Mouse (Mus musculus): ENCODE measurements at regions not wholly inside any gene's neighbourhood (a gene's known extent, or its start where the extent isn't known, plus 50 kb on each side); places are given as distances from the start of the nearest gene placed in this dataset.

DNA sequence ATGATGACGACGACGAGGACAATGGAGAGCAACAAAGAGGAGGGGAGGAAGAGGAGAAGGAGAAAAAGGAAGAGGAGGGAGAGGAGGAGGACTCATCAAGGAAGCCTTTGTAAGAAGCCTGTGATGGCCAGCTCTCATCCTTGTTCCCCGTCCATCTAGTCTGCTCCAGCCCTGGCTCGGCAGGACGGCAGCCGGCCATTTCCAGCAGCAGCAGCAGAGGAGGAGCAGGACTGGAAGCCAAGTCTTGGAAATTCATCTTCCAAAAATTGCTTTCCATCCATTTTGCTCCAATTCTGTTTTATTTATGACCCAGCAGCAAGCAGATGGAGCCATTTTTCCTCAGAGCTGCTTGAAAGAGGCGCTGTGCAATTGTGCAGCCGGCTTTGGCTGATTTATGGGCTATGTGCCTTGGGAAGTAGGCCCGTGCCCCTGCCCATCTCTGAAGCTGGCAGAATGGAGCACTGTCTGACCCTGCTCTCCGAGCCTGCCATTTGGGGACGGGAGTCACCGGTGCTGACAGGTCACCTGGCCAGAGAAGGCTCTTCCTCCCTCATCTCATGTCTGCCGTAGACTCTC is 231.2 kb upstream of the N4bp1 start:
- no peak for DNase-seq (ENCODE audit: low read depth, low spot score)

- no peak for DNase-seq (ENCODE audit: low read depth, low spot score)
These were observed 227.3 kb upstream of the N4bp1 start for GRCm38 (mm10) chr8:87112355-87112754.

DNA sequence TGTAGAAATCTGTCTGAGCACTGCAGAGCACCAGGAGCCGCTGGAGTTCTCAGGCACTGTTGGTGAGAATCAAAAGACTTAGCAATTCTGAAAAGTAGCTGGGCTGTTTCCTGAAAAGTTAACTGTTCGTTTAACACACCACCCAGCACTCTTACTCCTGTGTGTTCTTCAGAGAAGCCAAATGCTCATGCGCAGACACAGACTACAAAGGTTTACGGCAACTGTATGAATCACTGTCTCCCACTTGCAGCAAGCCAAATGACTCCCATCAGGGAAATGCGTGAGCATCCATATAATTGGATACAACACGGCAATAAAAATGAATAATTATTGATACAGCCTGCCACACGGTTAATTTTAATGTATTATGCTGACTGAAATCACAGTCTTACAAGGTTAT is 220.0 kb upstream of the N4bp1 start:
- no peak for DNase-seq (ENCODE audit: low read depth, low spot score)

DNA sequence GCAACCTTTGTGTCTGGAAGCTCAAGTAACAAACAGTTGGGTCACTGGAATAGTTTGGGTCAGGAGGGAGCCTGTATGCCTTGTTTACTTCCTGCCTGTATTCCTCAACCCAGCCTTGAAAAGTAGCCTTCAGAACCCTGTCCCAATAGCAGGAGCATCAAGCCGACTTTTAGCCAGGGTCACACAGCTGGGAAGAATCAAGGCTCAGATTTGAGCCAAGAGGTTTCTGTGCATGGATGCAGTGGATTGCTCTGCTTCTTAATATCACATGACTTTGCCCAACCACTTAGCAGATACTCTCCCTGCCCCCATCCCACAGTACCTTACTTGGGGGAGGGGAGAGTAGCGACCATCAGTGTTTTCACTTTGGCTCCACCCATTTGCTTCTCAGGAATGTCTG is 210.2 kb upstream of the N4bp1 start:
- DNase-seq (ENCODE audit: low read depth, low spot score), result no peak

GRCm38 (mm10) chr8:87094685-87095084 is 209.6 kb upstream of the N4bp1 start:
- DNase-seq (ENCODE audit: low read depth, low spot score), result no peak

DNA sequence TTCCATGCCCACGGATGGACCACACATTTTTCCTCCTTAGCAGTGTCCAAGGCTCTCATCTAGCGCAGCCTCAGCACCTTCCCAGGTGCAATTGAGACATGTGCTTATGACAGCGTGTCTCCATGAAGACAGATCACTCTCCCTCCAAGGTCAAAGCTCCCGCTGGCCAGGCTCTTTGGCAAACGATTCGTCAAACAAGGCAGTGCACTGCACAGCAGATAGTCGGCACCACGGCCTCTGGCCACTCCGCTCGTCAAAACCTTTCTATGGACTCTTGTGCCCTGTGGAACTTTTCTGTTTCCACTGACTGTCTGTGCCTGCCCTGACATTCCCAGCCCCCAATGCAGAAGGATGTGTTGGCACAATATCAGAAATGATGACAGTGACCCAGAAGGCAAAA is 208.7 kb upstream of the N4bp1 start:
- no peak for DNase-seq (ENCODE audit: low read depth, low spot score)

DNA sequence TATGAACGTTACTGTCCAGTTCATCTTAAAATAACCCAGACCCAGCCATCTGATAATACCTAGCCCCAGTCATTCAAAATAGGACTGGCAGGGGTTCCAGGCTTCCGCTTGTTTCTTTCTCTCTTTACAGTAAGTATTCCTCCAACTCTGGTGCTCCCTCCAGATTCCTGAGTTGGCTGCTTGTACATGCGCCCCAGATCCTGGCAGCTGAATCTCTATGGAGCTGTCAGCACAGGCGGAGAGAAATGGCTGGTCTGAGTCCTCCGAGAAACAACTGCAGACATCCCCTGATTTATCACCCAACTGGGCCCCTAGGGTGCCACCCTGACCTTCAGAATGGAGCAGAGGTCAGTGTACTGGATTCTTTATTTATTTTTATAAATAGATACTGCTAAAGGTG is 208.0 kb upstream of the N4bp1 start:
- DNase-seq (ENCODE audit: low read depth, low spot score), result no peak

- peak; percentile 73 for DNase-seq (ENCODE audit: low read depth, low spot score)
These were observed 202.5 kb upstream of the N4bp1 start for GRCm38 (mm10) chr8:87087451-87088095.

DNA sequence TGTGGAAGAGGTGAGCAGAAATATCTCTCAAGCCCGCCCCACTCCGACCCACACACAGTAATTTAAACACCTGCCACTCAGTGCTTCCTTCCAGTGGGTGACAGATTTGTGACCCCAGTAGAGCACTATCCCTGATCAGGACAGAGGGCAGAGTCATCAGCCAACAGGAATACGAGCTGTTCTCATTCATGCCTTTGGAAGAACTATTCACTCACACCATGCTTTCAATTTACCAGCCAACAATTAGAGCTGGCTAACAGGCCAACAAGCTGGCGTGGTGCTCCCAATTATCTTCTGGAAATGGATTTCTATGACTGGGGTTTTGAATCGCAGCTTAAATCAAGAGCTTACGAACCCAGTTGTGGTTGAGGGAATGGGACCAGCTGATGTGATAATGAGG is 193.2 kb upstream of the N4bp1 start:
- DNase-seq (ENCODE audit: low read depth, low spot score), result no peak

DNA sequence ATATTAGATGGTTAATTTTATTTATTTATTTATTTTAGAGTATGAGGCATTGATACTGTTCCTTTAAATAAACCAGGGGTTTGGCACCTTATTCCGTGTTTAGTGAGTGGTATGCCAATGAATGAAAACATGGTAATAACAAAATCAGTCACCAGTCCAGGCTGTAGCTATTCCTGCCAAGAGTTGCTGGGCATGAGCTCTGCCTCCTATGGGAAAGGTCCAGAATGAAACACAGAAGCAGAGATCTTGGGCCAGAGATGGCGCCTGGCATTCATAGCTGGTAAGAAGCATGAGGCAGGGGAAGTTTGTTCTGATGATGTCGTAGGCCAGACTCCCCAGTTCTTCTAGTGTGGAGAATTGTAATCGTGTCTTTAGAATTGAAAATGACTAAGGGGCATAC is 190.9 kb upstream of the N4bp1 start:
- DNase-seq (ENCODE audit: low read depth, low spot score), result no peak

DNA sequence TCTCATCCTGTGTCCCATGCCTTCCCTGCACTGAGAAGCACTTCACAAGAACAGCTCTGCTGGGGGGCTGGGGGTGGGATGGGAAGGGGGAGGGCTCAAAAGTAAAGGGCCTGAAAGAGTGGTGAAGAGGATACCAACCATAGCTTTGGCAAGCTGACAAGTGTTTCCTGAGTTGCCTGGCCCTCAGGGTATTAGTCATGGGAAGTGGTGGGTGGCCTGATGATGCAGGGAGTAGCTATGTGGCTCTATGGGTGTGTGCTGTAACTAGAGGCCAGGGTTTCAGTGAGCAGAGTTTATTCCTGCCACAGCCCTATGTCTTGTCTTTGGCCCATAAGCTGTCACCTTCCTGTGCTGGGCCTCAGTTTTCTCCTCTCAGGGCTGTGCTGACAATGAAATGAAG is 186.2 kb upstream of the N4bp1 start:
- DNase-seq (ENCODE audit: low read depth, low spot score), result no peak

DNA sequence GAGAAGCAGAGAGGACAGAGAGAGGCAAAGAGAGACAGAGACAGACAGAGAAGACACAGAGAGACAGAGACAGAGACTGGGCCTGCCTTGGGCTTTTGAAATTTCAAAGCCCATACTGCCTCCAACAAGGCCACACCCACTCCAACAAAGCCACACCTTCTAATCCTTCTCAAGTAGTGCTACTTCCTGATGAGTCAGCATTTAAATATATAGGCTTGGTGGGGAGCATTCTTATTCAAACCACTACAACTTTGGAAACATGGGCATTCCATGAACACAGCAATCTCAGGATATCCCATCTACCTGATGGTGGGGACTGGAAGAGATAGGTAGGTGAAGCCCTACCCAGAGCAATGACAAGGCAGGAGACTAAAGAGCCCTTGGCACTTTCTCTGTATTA is 182.0 kb upstream of the N4bp1 start:
- DNase-seq (ENCODE audit: low read depth, low spot score), result no peak

DNA sequence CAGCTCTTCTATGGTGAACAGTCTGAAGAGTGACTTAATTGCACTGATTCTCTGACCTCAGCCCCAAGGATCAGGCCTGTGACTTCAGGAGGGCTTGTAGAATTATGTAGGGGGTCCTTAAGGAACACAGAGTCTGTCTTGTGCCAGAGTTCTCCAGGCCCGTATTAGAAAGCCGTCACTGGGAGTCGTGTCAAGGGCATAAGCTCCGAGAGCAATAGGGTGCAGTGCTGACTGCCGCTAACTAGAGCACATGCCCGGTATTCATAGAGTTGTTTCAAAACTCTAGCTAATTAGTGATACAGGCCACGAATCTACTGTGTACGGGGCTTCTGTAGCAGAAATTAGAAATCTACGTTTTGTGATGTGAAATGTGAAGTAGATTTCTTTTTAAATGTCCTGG is 179.7 kb upstream of the N4bp1 start:
- DNase-seq (ENCODE audit: low read depth, low spot score), result no peak

- DNase-seq (ENCODE audit: low read depth, low spot score), result peak; percentile 27
These were observed 179.2 kb upstream of the N4bp1 start for GRCm38 (mm10) chr8:87064250-87064747.

- no peak for DNase-seq (ENCODE audit: low read depth, low spot score)
These were observed 178.5 kb upstream of the N4bp1 start for GRCm38 (mm10) chr8:87063588-87063987.

- DNase-seq (ENCODE audit: low read depth, low spot score), result no peak
These were observed 164.7 kb upstream of the N4bp1 start for GRCm38 (mm10) chr8:87049746-87050145.

- DNase-seq (ENCODE audit: low read depth, low spot score), result no peak
These were observed 164.1 kb upstream of the N4bp1 start for GRCm38 (mm10) chr8:87049196-87049595.

DNA sequence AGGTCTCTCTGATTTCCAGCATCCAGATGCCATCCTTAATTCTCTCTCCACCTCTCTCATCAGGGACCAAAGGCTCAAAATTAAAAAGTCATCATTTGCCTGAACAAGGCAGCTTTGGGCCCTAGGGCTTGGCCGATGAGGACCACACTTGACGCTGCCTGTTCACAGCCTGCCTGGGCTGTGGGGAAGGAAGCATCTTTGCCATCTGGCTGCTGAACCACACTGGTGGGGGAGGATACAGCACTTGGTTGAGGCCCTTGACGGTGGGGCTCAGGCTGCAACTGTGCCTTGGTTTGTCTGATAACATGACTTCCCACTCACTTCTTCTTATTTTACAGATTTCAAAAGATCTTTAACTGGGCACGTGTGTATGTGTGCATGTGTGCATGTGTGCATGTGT is 161.5 kb upstream of the N4bp1 start:
- DNase-seq (ENCODE audit: low read depth, low spot score), result no peak

- DNase-seq (ENCODE audit: low read depth, low spot score), result no peak
These were observed 158.0 kb upstream of the N4bp1 start for GRCm38 (mm10) chr8:87043016-87043415.

GRCm38 (mm10) chr8:87037620-87038380 is 152.7 kb upstream of the N4bp1 start:
- peak; percentile 45 for DNase-seq (ENCODE audit: low read depth, low spot score)

DNA sequence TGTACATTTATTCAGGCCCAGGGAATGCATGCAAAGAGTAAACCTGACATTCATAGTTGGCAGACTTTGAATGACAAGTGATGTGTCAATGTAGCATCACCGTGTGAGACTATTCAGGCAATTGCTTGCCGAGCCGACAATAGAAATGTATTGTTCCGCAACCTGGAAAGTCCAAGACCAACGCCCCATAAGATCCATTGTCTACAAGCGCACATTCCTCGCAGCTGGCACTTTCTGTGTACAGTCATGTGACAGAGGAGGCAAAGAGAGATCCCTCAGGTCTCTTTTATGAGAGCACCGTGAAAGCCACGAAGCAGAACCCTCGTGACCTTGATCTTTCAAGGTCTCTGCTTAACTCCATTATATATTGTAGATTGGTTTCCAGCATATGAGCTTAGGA is 150.9 kb upstream of the N4bp1 start:
- DNase-seq (ENCODE audit: low read depth, low spot score), result no peak

DNA sequence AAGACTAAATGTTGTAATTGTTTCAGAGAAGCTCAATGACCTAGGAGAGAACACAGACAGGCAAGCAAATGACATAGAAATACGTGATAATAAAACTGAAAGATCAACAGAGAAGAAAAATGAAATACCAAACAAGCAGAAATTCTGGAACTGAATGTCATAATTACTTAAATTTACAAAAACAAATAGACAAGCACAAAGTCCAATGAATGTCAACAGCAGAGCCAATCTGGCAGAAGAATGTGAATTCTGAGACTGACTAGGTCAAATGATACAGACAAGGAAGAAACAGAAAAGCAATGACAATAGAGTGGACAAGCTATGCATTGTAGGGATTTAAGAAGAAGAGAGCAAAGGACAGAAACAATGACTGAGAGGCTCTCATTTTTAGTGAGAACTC is 143.1 kb upstream of the N4bp1 start:
- no peak for DNase-seq (ENCODE audit: low read depth, low spot score)

DNA sequence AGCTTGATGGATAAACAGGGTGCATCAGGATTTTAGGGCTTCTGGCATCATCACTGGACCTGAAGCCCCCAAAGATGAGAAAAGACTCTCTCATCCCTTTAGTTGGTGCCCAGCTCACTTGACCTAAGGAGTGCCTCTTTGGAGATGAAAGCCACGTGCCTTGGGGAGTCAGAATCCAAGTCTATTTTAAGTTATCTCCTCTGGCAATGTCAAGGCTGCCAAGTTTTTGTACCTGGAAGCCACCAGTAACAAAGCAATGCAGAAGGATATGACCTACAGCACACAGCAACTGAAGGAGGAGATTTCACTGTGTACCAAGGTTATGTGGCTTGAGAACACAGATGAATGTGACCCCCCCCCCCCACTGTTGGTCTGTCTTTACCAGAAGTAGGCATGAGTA is 140.9 kb upstream of the N4bp1 start:
- DNase-seq (ENCODE audit: low read depth, low spot score), result no peak
